Mouse (Mus musculus): ENCODE results near the gene Fam241b.

The Fam241b gene

DNA sequence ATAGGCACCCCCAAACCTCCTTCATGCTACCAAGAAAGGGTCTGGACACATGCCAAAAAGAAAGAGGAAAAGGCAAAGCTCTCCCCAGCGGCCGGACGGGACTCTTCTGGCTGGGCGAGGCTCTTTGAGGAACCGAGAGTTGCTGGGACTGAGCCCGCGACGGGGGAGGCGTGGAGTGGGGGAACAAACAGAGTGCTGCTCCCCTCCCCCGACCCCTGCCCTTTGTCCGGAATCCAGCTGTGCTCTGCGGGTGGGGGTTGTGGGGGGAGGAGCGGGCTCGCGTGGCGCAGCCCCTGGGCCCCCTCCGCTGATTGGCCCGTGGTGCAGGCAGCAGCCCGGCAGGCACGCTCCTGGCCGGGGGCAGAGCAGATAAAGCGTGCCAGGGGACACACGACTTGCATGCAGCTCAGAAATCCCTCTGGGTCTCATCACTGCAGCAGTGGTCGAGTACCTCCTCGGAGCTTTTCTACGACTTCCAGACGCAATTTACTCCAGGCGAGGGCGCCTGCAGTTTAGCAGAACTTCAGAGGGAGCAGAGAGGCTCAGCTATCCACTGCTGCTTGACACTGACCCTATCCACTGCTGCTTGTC is 10.9 kb downstream of the Fam241b start, which contains the start of gene Neurog3:
Neurog3 (plus strand) TSS at position 400 of the 591 bp plus-strand sequence.
- in situ Hi-C loops (cut with MseI, MboI) = no loop called here

DNA sequence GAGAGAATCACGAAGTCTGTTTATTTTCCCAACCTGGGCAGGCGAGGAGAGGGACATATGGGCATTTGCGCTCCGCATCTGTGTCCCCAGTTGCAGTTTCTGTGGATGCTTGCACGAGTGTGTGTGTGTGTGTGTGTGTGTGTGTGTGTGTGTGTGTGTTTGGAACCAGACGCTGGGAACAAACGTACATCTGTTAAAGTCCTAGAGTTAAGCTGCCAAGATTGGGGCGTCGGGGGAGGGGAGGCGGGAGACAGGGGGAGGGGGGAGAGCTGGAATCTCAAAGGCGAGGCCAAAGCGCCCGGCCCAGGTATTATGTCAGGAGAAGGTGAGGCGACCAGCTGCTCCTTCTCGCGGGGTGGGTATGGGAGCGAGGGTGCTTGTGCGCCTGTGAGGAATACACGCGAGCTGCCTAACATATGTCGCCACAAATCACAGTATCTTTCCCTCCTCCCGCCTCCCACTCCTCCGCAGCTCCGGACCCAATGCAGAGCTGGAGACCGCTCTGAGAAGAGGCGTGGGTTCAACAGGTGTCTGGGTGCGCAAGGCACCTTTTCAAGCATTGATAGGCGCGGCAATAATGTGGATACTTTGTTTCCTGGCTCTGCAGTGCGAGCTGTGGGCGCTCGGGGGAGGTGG is 15.3 kb downstream of the Fam241b start:
- in situ Hi-C loops (cut with MseI, MboI) = no loop called here

- in situ Hi-C loops (cut with MseI, MboI) = no loop called here
These were observed 15.9 kb downstream of the Fam241b start for GRCm38 (mm10) chr10:62127711-62128231.

- in situ Hi-C loops (cut with MseI, MboI) = no loop called here
These were observed 16.6 kb downstream of the Fam241b start for GRCm38 (mm10) chr10:62127137-62127536.

GRCm38 (mm10) chr10:62113865-62114647 is 29.7 kb downstream of the Fam241b start:
- in situ Hi-C loops (cut with MseI, MboI) = loop anchor here in 1 of 2 experiments (5.0 kb wide), 1 partner anchor 128 kb away; no protein-coding TSS in a partner anchor

GRCm38 (mm10) chr10:62111207-62111576 is 32.5 kb downstream of the Fam241b start:
- in situ Hi-C loops (cut with MseI, MboI) = loop anchor here in 1 of 2 experiments (5.0 kb wide), 1 partner anchor 131 kb away; no protein-coding TSS in a partner anchor

- in situ Hi-C loops (cut with MseI, MboI) = loop anchor here in 1 of 2 experiments (5.0 kb wide), 1 partner anchor 132 kb away; no protein-coding TSS in a partner anchor
These were observed 33.1 kb downstream of the Fam241b start for GRCm38 (mm10) chr10:62110504-62111206.

DNA sequence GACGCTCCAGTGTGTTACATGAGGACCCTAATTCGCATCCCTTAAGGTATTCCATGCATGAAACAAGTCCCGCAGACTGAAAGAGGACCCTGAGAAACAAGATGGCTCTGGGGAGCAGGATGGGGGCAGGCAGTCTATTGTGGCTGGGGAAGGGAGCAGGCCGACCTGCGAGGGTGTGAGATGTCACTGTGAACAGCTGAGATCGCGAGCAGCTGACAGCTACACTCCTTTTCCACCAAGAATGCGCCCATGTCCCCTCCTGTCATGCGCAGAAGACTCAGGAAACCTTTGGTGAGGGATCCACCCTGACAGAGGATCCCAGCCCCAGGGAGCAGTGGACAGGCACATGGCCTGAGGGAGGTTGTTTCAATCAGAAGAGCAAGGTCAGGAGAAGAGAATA is 36.7 kb downstream of the Fam241b start:
- in situ Hi-C loops (cut with MseI, MboI) = loop anchor here (5.0 kb wide), 2 partner anchors 75 to 135 kb away; no protein-coding TSS in a partner anchor

GRCm38 (mm10) chr10:62104835-62105576 is 38.7 kb downstream of the Fam241b start:
- in situ Hi-C loops (cut with MseI, MboI) = loop anchor here (5.0 kb wide), 4 partner anchors 48 to 137 kb away; no protein-coding TSS in a partner anchor

GRCm38 (mm10) chr10:62101504-62102439 is 41.9 kb downstream of the Fam241b start:
- in situ Hi-C loops (cut with MseI, MboI) = loop anchor here (5.0 kb wide), 3 partner anchors 44 to 119 kb away; no protein-coding TSS in a partner anchor

DNA sequence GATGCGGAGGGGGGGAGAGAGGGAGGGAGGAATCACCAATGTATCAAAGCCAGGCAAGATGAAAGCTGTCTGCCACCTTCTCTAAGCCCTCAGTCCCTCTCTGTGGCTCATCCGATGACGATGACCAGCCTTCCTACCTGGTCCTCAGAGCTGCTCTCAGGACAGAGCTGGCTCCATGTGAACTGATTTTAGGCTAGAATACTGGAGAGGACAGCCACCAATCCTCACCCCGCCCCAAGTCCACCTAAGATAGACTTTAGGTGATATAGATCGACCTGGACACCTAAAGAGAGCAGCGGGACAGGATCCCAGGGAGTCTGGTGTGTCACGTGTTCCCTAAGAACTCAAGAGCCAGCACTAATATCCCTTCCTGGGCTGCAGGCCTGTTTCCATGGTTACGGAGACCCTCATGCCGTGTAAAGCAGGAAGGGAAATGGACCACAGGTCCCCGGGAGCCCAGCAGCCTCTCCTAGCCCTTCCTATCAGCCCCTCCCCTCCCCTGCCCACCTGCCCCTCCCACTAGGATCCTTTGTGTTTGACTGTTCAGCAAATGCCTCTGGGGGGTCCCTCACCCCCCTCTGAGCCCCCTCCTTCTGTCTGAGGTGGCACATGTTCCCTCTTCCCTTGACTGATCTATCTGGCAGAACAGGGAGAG is 43.8 kb downstream of the Fam241b start:
- in situ Hi-C loops (cut with MseI, MboI) = loop anchor here (5.0 kb wide), 3 partner anchors 43 to 118 kb away; no protein-coding TSS in a partner anchor

DNA sequence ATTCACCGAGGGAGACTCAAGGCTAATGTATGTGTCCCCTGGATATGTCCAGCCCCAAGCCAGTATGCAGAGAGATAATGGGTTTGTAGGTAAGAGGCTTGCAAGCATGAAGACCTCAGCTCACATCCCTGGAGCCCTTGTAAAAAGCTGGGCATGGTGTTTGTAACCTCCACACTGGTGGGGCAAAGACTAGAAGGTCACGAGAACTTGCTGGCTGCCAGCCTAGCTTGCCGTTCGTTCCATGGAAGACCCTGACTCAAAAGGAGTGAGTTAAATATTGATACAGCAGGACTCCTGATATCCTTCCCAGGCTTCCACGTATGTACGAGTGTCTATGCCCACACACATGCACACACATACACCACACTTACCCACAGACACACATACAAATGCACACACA is 49.3 kb downstream of the Fam241b start:
- in situ Hi-C loops (cut with MseI, MboI) = no loop called here

- in situ Hi-C loops (cut with MseI, MboI) = no loop called here
These were observed 49.8 kb downstream of the Fam241b start for GRCm38 (mm10) chr10:62093903-62094302.

DNA sequence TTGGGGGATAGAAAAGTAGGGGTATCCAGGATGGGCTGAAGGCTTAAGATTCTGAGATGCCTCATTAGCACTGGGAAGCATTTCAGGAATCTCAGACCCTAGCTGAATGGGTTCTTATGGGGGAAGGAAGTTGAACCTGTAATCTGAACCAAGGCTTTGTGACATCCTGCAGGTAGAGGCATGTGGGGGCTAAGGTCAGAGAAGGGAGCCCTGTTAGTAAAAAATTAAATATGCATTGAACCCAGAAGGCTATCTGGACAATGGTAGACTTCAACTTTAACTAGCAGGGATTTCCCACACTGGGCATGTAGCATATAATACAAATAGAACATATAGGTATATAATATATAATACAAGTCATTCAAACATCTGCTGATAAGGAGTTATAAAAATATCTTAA is 54.2 kb downstream of the Fam241b start:
- in situ Hi-C loops (cut with MseI, MboI) = no loop called here

DNA sequence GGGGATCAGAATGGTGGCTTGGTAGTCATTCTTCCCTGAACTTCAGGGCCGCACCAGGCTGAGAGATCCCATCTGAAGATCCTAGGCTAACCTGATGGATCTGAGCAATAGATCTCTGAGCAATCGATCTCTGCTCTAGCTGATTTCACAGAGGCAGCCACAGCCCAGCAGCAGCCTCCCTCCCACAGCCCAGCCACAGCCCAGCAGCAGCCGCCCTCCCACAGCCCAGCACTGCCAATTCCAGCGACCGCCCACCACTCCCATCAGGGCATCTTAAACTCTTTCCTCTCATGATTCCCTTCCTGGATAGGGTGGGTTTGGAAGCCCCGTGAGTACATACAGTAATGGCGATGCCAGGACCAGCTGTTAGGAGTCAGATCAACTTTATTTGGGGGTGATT is 54.6 kb downstream of the Fam241b start:
- in situ Hi-C loops (cut with MseI, MboI) = no loop called here

- in situ Hi-C loops (cut with MseI, MboI) = no loop called here
These were observed 55.3 kb downstream of the Fam241b start for GRCm38 (mm10) chr10:62088411-62088810.

DNA sequence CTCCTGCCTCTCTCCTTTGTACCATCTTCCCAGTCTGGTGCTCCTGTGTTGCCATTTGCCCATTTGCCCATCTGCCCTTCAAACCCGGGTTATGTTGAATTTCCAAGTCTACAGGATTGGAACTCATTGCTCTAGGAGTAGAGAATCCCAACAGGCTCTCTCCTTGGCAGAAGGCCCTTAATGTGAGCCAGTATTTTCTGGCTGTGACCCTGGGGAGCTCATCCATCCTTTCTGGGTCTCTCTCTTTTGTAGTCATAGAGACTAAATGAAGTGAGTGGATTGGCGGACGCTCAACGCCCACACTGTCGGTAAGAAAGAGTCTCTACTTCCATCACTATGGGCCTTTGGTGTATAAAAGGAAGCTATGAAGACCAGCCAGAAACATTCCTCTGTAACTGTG is 56.9 kb downstream of the Fam241b start:
- in situ Hi-C loops (cut with MseI, MboI) = no loop called here

- in situ Hi-C loops (cut with MseI, MboI) = no loop called here
These were observed 57.7 kb downstream of the Fam241b start for GRCm38 (mm10) chr10:62086044-62086443.
